Mouse (Mus musculus) E14TG2a.4 (cell line): ENCODE measurements around the gene Kcnip3.

Source experiments
- CTCF ChIP-seq: conservative IDR thresholded peaks from 2 replicates; pipeline ENCODE4 v1.5.1; 2014; ENCODE audit warnings: low read length
- POU5F1 ChIP-seq: IDR thresholded peaks from 2 replicates; pipeline ENCODE4 v1.6.1; 2014; ENCODE audit warnings: low read length, borderline replicate concordance

DNA sequence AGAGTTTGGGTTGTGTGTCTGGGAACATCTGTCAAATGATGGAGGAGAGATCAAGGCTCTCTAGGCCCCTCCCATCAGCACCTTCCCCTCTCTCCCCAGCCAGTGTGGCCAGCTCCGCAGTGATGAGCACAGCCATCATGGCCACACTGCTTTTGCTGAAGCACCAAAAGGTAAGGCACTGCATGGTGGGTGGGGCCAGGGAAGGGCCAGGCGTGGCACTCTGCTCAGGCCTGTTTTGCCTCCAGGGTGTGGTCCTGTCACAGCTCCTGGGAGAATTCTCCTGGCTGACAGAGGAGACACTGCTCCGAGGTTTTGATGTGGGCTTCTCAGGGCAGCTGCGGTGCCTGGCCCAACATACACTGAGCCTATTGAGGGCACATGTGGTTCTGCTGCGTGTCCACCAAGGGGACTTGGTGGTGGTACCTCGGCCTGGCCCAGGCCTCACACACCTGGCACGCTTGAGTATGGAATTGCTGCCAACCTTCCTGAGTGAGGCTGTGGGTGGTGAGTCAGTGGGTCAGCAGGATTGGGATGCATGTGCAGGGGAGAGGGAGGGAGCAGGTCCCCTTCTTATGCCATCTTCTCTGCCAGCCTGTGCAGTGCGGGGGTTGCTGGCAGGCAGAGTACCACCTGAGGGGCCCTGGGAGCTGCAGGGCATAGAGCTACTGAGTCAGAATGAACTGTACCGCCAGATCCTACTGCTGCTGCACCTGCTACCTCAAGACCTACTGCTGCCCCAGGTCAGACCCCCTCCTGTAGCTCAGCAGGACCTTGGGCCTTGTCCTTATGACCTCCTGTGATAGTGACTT lies 88.2 kb downstream of the Kcnip3 start:
- TF ChIP-seq CTCF (no peak), POU5F1 (no peak)
